Mouse (Mus musculus) embryonic facial prominence, embryonic 13.5 days (tissue): ENCODE data around the gene Mgat4d. TPM values are rescaled to one million over a fixed set of nuclear protein-coding genes. Genes with fewer than 3 reads are reported as not detected.
"Not testable (repeated sequence)": the region's sequence is repeated elsewhere in the genome, so short reads cannot be mapped to it uniquely, and the experiment has no call there.

Experiments used
- ATAC-seq: fragments of 200-750 bp; cut with Nextera tagmentation; 2 replicates; pipeline ENCODE4 v1.8.0; 2017; ENCODE audit warnings: low read depth; ENCODE audit not compliant: insufficient number of reproducible peaks, insufficient read depth, low FRiP score, low TSS enrichment
- H3K27ac ChIP-seq: fragments of 300-500 bp; sonication (generic); 2 replicates; pipeline ENCODE4 v1.5.1; 2015; ENCODE audit warnings: moderate library complexity, mild to moderate bottlenecking, inconsistent platforms
- H3K27me3 ChIP-seq: fragments of 300-500 bp; sonication (generic); 2 replicates; pipeline ENCODE4 v1.6.1; 2015; ENCODE audit warnings: mild to moderate bottlenecking, inconsistent platforms
- H3K36me3 ChIP-seq: fragments of 300-500 bp; sonication (generic); 2 replicates; pipeline ENCODE4 v1.6.1; 2015; ENCODE audit warnings: mild to moderate bottlenecking, inconsistent platforms
- H3K4me1 ChIP-seq: fragments of 300-500 bp; sonication (generic); 2 replicates; pipeline ENCODE4 v1.6.1; 2015; ENCODE audit warnings: inconsistent platforms
- H3K4me2 ChIP-seq: fragments of 300-500 bp; sonication (generic); 2 replicates; pipeline ENCODE4 v1.6.1; 2015; ENCODE audit warnings: moderate library complexity, mild to moderate bottlenecking, inconsistent platforms
- H3K4me3 ChIP-seq: fragments of 300-500 bp; sonication (generic); 2 replicates; pipeline ENCODE4 v1.5.1; 2015; ENCODE audit warnings: mild to moderate bottlenecking, inconsistent platforms
- H3K9ac ChIP-seq: fragments of 300-500 bp; sonication (generic); 2 replicates; pipeline ENCODE4 v1.6.1; 2015; ENCODE audit warnings: mild to moderate bottlenecking, inconsistent platforms
- H3K9me3 ChIP-seq: fragments of 300-500 bp; sonication (generic); 2 replicates; pipeline ENCODE4 v1.6.1; 2016; ENCODE audit warnings: inconsistent platforms
- WGBS: fragments of 180-500 bp; shearing (Covaris S2); methylation state at CpG from one replicate; pipeline ENCODE4 v1.1.7; 2015; ENCODE audit warnings: mixed read lengths; 5-methylcytosine and 5-hydroxymethylcytosine counted together
- polyA plus RNA-seq: library from polyadenylated mRNA; unstranded; fragments of >200 nt; fragmentation: Nextera tagmentation; extraction: Ambion mirVana; gene quantifications from 2 replicates; pipeline ENCODE4 v1.2.1, GENCODE M21; 2015

The Mgat4d gene
- polyA plus RNA-seq, 1 experiment from 2014 or later = not detected

DNA sequence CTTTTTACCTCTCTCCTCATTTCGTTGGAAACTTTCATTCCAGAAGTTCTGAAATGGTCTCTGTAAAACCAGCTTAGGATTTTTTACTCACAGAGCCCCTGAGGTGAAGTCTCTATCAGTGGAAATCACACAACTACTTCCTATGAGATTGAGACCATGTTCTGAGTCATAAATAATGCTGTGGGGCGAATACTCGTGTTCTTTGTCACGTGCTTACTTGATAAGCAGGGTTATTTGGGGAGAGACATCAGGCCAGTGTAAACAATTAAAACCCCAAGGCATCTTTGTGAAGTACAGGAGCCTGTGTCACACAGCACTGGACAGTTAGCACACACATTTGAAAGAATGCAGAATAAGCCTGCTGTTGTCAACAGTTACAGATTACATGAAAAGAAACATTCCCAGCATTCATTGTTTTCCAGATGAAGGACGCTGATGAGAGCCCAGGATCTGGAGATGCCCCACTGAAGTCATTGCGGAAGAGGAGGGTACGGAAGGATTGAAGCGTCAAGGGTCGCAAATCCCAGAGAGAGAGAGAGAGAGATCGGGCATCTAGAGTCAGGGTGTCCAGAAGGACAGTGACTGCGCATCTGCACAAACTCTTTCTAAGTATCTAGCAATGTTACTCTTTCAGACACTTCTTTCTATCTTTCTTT, 78.0 kb downstream of the Mgat4d start:
- H3K9ac ChIP-seq = no peak overlapping the region
- H3K4me2 ChIP-seq = no peak overlapping the region
- H3K9me3 ChIP-seq = no peaks in the 10 kb centered on the region
- H3K36me3 ChIP-seq = no peaks in the 10 kb centered on the region
- H3K4me1 ChIP-seq = no peaks in the 10 kb centered on the region
- 81% methylated on average over 11 of the region's 11 CpGs for WGBS
- no peak for ATAC-seq
- H3K27ac ChIP-seq = no peak overlapping the region
- no peak overlapping the region for H3K4me3 ChIP-seq
- H3K27me3 ChIP-seq = no peaks in the 10 kb centered on the region

DNA sequence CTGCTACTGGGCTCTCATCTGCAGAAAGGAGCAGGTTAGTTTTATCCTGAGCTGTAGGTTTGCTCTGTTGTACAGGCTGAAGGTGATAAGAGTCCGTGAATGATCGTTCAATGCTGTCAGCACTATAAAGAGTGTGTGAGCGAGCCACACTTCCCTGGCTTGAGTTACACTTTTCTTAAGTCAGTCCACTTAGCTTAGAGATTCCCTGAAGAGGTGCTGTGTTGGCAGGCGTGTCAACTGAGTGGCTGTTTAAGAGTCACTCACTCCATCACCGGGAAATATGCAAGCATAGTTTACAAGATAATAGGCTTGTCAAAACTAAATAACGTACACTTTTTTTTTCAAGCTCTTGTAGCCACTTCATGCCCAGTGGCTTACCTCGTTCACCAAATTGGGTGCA, 78.7 kb downstream of the Mgat4d start:
- no peak overlapping the region for H3K9ac ChIP-seq
- H3K36me3 ChIP-seq = no peaks in the 10 kb centered on the region
- H3K27me3 ChIP-seq = no peaks in the 10 kb centered on the region
- no peaks in the 10 kb centered on the region for H3K9me3 ChIP-seq
- H3K27ac ChIP-seq = no peak overlapping the region
- H3K4me2 ChIP-seq = no peak overlapping the region
- no peaks in the 10 kb centered on the region for H3K4me1 ChIP-seq
- 71% methylated on average over 7 of the region's 7 CpGs for WGBS
- ATAC-seq = no peak
- no peak overlapping the region for H3K4me3 ChIP-seq

DNA sequence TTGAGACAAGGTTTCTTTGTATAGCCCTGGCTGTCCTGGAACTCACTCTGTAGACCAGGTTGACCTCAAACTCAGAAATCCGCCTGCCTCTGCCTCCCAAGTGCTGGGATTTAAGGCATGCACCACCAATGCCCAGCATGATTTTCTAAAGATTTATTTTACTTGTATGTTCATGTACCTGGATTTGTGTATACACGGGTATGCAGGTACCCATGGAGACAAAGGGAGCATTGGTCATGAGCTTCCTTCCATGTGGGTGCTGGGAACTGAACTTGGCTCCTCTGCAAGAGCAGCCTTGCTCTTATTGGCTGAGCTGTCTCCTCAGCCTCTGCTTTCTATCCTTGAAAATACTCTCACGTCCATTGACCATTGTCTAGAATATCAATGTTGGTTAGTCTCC, 80.3 kb downstream of the Mgat4d start:
- not testable (repeated sequence) for H3K9ac ChIP-seq, H3K9me3 ChIP-seq, H3K27me3 ChIP-seq, ATAC-seq, H3K4me2 ChIP-seq, H3K4me3 ChIP-seq, H3K4me1 ChIP-seq, H3K27ac ChIP-seq
- peaks cover 11% of the 10 kb centered on the region for H3K36me3 ChIP-seq
- 91% methylated on average over 3 of the region's 3 CpGs for WGBS

DNA sequence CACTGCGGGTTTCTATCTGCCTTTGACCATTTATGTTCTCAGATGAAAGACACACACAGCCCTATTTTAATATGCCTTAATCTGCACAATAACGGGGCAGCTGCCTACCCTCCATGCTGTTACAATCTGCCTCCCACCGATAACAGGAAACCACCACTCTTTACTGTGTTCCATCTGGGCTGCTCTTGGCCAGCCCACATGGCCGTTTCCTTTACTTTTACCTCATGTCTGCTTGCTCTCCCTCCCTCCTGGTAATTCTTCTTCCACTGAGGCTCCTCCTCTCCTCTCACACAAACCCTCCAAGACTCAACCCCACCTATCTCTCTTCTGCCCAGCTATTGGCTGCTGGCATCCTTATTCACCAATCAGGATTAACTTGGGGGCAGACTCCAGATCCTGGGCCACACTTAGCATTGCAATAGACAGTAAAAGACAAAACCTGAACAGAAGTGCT, 80.8 kb downstream of the Mgat4d start:
- Histone ChIP-seq H3K27me3 (no peaks in the 10 kb centered on the region), H3K9me3 (no peaks in the 10 kb centered on the region), H3K4me1 (no peaks in the 10 kb centered on the region), H3K36me3 (peaks cover 16% of the 10 kb centered on the region), H3K4me2 (no peak overlapping the region), H3K9ac (no peak overlapping the region), H3K27ac (no peak overlapping the region), H3K4me3 (no peak overlapping the region)
- WGBS = 65% methylated on average over 4 of the region's 4 CpGs
- ATAC-seq = no peak

Other genes with a start within 250 kb of the Mgat4d start
- gene Tbc1d9, start 183.1 kb upstream of the Mgat4d start, polyA plus RNA-seq = 1.8 TPM in 2 replicates
- 1.4 and 2.6 TPM in 2 replicates for gene Gm10645, start 182.3 kb upstream of the Mgat4d start, polyA plus RNA-seq
- not detected in 2 replicates for gene Ucp1, start 58.1 kb upstream of the Mgat4d start, polyA plus RNA-seq
- 20.3 and 22.3 TPM in 2 replicates for gene Elmod2, start 16.0 kb upstream of the Mgat4d start, polyA plus RNA-seq
- gene Clgn, start 41.4 kb downstream of the Mgat4d start, polyA plus RNA-seq = 2.8 and 3.5 TPM in 2 replicates
- gene Scoc, start 109.9 kb downstream of the Mgat4d start, polyA plus RNA-seq = 133 and 138 TPM in 2 replicates
- 0.23 TPM in 1 of 2 replicates, not detected in the other for gene Olfr370, start 187.3 kb downstream of the Mgat4d start, polyA plus RNA-seq
- 304 and 312 TPM in 2 replicates for gene Ndufb7, start 218.2 kb downstream of the Mgat4d start, polyA plus RNA-seq